Mouse (Mus musculus): Measurements from ENCODE around the gene Cav2. TPM values are rescaled to one million over a fixed set of nuclear protein-coding genes. Genes with fewer than 3 reads are reported as not detected.

Gene Cav2
- polyA plus RNA-seq (2015; fragmentation: Nextera tagmentation; extraction: Ambion mirVana): 70.4 and 71.9 TPM in 2 replicates

DNA sequence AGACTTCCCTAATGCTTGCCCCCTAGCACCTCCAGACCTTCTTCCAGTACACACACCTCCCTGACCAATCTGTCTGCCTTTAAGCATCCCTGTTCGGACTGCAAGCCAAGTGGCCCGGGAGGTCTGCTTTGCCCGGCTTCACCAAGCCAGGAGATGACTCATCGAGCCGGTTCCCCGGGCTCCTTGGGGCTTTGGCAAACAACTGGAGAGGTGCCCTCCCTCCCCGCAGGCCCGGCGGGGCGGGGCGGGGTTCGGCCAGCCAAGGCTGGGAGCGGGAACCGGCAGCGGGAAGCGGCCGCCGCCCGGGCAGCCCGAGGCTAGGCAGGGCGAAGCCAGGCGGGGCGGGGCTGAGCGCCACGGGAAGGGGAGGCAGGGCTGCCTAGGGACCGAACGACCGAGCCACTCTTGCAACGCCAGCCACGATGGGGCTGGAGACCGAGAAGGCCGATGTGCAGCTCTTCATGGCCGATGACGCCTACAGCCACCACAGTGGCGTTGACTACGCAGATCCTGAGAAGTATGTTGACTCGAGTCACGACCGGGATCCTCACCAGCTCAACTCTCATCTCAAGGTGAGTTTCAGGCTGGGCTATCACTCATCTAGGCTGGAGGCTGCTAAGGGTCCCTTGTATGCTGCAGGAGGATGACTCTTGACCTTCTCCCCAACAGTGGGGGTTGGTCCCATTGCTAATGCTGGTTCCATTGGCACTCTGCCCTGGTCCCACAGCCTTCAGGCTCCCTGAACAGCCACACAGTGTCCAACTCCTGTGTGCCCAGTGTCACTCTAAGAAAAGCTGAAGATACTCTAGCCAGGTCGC lies at the start of gene Cav2:
Cav2 (plus strand) TSS at position 247 of the 818 bp plus-strand sequence.
- H3K36me3 ChIP-seq (ENCODE audit: control insufficient read depth, insufficient read depth, low read length): no peaks in the 10 kb centered on the region
- H3K4me1 ChIP-seq (ENCODE audit: control insufficient read depth, insufficient read depth, low read length): 0 out of 2 replicates have a peak, but pooled peaks cover 10% of the 10 kb centered on the region
- H3K27me3 ChIP-seq (ENCODE audit: control insufficient read depth, insufficient read depth, low read length): no peaks in the 10 kb centered on the region
- H3K4me2 ChIP-seq (ENCODE audit: low read depth, low read length): peak within 1 kb of the TSS; percentile 81
- 1% methylated on average over 40 of the region's 40 CpGs for WGBS
- no peaks in the 10 kb centered on the region for H3K9me3 ChIP-seq (replicated peaks; ENCODE audit: control insufficient read depth, low read length)
- H3K4me3 ChIP-seq (replicated peaks; ENCODE audit: low read length): peak within 1 kb of the TSS; percentile 61
- peak within 1 kb of the TSS; percentile 93 for H3K27ac ChIP-seq (ENCODE audit: low read length)
- peak; percentile 95 for ATAC-seq (ENCODE audit: insufficient read depth, low FRiP score)
- H3K9ac ChIP-seq (ENCODE audit: low read length): peak within 1 kb of the TSS; percentile 81

DNA sequence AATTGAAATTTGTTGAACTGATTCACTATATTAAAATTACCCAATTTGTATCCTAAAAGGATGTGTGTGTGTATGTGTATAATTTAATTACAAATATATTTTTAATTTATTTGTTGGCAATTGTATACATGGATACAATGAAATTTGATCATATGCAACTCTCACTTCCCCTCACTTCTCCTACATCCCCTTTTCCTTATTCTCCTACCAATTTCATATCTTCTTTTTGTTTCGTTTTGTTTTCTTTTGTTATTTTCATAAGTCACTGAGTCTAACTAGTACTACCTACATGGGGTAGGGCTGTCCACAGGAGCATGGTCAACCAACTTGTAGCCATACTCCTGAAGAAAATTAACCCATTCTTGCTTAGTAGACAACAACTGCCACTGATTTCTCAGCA lies 41.3 kb upstream of the Cav2 start:
- no peaks in the 10 kb centered on the region for H3K4me1 ChIP-seq (ENCODE audit: control insufficient read depth, insufficient read depth, low read length)
- no peak overlapping the region for H3K27ac ChIP-seq (ENCODE audit: low read length)
- no peak overlapping the region for H3K9ac ChIP-seq (ENCODE audit: low read length)
- WGBS: 97% methylated on average over 1 of the region's 1 CpGs
- no peaks in the 10 kb centered on the region for H3K9me3 ChIP-seq (replicated peaks; ENCODE audit: control insufficient read depth, low read length)
- no peak overlapping the region for H3K4me2 ChIP-seq (ENCODE audit: low read depth, low read length)
- H3K4me3 ChIP-seq (replicated peaks; ENCODE audit: low read length): no peak overlapping the region
- no peaks in the 10 kb centered on the region for H3K36me3 ChIP-seq (ENCODE audit: control insufficient read depth, insufficient read depth, low read length)
- no peaks in the 10 kb centered on the region for H3K27me3 ChIP-seq (ENCODE audit: control insufficient read depth, insufficient read depth, low read length)
- no peak for ATAC-seq (ENCODE audit: insufficient read depth, low FRiP score)

GRCm38 (mm10) chr6:17241013-17241412 lies 40.0 kb upstream of the Cav2 start:
- no peak overlapping the region for H3K27ac ChIP-seq (ENCODE audit: low read length)
- H3K4me3 ChIP-seq (replicated peaks; ENCODE audit: low read length): no peak overlapping the region
- H3K9me3 ChIP-seq (replicated peaks; ENCODE audit: control insufficient read depth, low read length): no peaks in the 10 kb centered on the region
- 85% methylated on average over 1 of the region's 1 CpGs for WGBS
- H3K9ac ChIP-seq (ENCODE audit: low read length): no peak overlapping the region
- no peak overlapping the region for H3K4me2 ChIP-seq (ENCODE audit: low read depth, low read length)
- no peak for ATAC-seq (ENCODE audit: insufficient read depth, low FRiP score)
- H3K36me3 ChIP-seq (ENCODE audit: control insufficient read depth, insufficient read depth, low read length): no peaks in the 10 kb centered on the region
- H3K4me1 ChIP-seq (ENCODE audit: control insufficient read depth, insufficient read depth, low read length): no peaks in the 10 kb centered on the region
- H3K27me3 ChIP-seq (ENCODE audit: control insufficient read depth, insufficient read depth, low read length): no peaks in the 10 kb centered on the region

GRCm38 (mm10) chr6:17246959-17247358 lies 34.0 kb upstream of the Cav2 start:
- no peak overlapping the region for H3K9ac ChIP-seq (ENCODE audit: low read length)
- H3K27me3 ChIP-seq (ENCODE audit: control insufficient read depth, insufficient read depth, low read length): no peaks in the 10 kb centered on the region
- no peaks in the 10 kb centered on the region for H3K36me3 ChIP-seq (ENCODE audit: control insufficient read depth, insufficient read depth, low read length)
- no peak for ATAC-seq (ENCODE audit: insufficient read depth, low FRiP score)
- no peaks in the 10 kb centered on the region for H3K9me3 ChIP-seq (replicated peaks; ENCODE audit: control insufficient read depth, low read length)
- H3K4me1 ChIP-seq (ENCODE audit: control insufficient read depth, insufficient read depth, low read length): no peaks in the 10 kb centered on the region
- no peak overlapping the region for H3K4me3 ChIP-seq (replicated peaks; ENCODE audit: low read length)
- 93% methylated on average over 2 of the region's 2 CpGs for WGBS
- no peak overlapping the region for H3K27ac ChIP-seq (ENCODE audit: low read length)
- H3K4me2 ChIP-seq (ENCODE audit: low read depth, low read length): no peak overlapping the region

DNA sequence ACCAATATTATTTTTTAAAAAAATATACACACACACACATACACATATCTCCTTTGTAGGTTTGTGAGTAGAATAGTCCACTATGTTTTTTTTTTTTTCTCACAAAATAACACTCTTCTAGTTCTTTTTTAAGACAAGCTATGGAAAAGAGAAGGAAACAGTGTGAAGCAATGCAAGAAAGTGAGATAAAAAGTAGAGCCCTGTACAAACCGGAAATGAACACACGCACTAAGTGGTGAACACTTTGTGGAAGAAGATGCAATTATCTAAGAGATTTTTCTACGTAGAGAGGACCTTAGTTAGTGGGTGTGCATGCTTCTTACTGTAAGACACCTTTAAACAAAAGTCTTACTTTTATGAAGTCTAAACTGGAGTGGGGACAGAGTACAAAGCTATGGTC lies 33.3 kb upstream of the Cav2 start:
- 87% methylated on average over 3 of the region's 3 CpGs for WGBS
- H3K27me3 ChIP-seq (ENCODE audit: control insufficient read depth, insufficient read depth, low read length): no peaks in the 10 kb centered on the region

DNA sequence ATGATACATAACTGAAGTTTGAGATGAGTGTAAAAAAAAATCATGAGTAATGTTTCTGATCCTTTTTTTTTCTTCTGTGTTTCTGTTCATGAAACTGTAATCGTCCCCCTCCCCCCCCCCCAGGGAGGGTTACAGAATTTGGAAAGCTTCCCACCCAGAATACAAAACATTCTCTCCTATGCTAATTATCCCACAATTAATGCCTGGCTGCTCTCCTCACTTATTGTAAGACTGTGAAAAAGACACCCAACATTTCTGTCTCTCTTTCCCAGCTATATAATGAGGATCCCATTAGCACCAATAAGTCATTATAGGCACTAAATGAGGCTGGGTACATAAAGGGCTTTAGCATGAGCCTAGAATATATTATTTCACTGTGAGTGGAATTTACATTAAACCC lies 32.7 kb upstream of the Cav2 start:
- Histone ChIP-seq H3K4me3 (replicated peaks; ENCODE audit: low read length) (no peak overlapping the region), H3K27ac (ENCODE audit: low read length) (no peak overlapping the region), H3K4me2 (ENCODE audit: low read depth, low read length) (no peak overlapping the region), H3K4me1 (ENCODE audit: control insufficient read depth, insufficient read depth, low read length) (no peaks in the 10 kb centered on the region), H3K36me3 (ENCODE audit: control insufficient read depth, insufficient read depth, low read length) (no peaks in the 10 kb centered on the region), H3K27me3 (ENCODE audit: control insufficient read depth, insufficient read depth, low read length) (no peaks in the 10 kb centered on the region), H3K9ac (ENCODE audit: low read length) (no peak overlapping the region), H3K9me3 (replicated peaks; ENCODE audit: control insufficient read depth, low read length) (no peaks in the 10 kb centered on the region)
- no peak for ATAC-seq (ENCODE audit: insufficient read depth, low FRiP score)
- WGBS: 25% methylated on average over 1 of the region's 1 CpGs

More for the DNA sequence above, 33.3 kb upstream of the Cav2 start:
- Histone ChIP-seq H3K4me1 (ENCODE audit: control insufficient read depth, insufficient read depth, low read length) (no peaks in the 10 kb centered on the region), H3K36me3 (ENCODE audit: control insufficient read depth, insufficient read depth, low read length) (no peaks in the 10 kb centered on the region), H3K4me2 (ENCODE audit: low read depth, low read length) (no peak overlapping the region), H3K9me3 (replicated peaks; ENCODE audit: control insufficient read depth, low read length) (no peaks in the 10 kb centered on the region), H3K9ac (ENCODE audit: low read length) (no peak overlapping the region), H3K27ac (ENCODE audit: low read length) (no peak overlapping the region), H3K4me3 (replicated peaks; ENCODE audit: low read length) (no peak overlapping the region)
- no peak for ATAC-seq (ENCODE audit: insufficient read depth, low FRiP score)

DNA sequence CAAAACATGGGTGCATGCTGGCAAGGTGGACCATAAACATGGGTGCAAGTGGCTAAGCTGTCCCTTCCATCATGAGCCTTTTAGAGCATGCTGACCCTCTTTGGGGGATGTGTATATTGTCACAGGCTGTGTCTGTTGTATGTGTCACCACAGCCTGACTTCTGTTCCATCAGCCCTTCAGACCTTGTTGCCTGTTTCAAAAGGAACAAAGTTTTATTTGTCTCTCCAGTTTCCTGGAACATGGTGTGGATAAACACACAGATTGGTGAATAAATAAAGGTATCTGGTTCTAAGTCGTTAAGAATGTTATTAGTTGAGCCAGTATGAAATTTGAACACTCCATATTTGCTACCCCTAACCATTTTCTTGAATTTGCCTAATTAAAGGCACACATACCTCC lies 29.0 kb upstream of the Cav2 start:
- Histone ChIP-seq H3K27me3 (ENCODE audit: control insufficient read depth, insufficient read depth, low read length) (no peaks in the 10 kb centered on the region), H3K9ac (ENCODE audit: low read length) (no peak overlapping the region), H3K4me3 (replicated peaks; ENCODE audit: low read length) (no peak overlapping the region), H3K36me3 (ENCODE audit: control insufficient read depth, insufficient read depth, low read length) (no peaks in the 10 kb centered on the region), H3K27ac (ENCODE audit: low read length) (no peak overlapping the region), H3K4me1 (ENCODE audit: control insufficient read depth, insufficient read depth, low read length) (no peaks in the 10 kb centered on the region), H3K4me2 (ENCODE audit: low read depth, low read length) (no peak overlapping the region), H3K9me3 (replicated peaks; ENCODE audit: control insufficient read depth, low read length) (no peaks in the 10 kb centered on the region)
- no peak for ATAC-seq (ENCODE audit: insufficient read depth, low FRiP score)
- WGBS: 24% methylated on average over 1 of the region's 1 CpGs

DNA sequence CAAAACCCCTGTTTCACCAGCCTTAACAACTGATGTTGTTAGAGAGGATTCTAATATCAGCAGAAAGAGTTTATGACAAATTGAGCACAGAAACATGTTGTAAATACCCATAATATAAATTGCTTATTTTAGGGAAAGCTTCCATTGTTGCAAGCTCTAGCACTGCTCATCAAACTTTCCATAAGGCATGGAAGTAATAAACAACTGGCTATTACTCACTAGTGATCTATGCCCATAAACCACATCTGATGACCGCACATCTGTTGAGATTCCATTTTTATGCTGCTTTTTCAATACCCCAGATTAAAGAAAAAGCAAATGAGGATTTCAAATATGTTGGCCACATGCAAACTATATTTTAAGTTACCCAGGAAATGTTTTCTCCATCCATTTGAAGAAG lies 22.8 kb upstream of the Cav2 start:
- H3K27ac ChIP-seq (ENCODE audit: low read length): no peak overlapping the region
- peaks cover 6% of the 10 kb centered on the region; the same call in 1 of the 2 replicates for H3K4me1 ChIP-seq (ENCODE audit: control insufficient read depth, insufficient read depth, low read length)
- H3K9me3 ChIP-seq (replicated peaks; ENCODE audit: control insufficient read depth, low read length): no peaks in the 10 kb centered on the region
- 65% methylated on average over 1 of the region's 1 CpGs for WGBS
- H3K27me3 ChIP-seq (ENCODE audit: control insufficient read depth, insufficient read depth, low read length): no peaks in the 10 kb centered on the region
- no peak overlapping the region for H3K4me2 ChIP-seq (ENCODE audit: low read depth, low read length)
- no peak overlapping the region for H3K4me3 ChIP-seq (replicated peaks; ENCODE audit: low read length)
- ATAC-seq (ENCODE audit: insufficient read depth, low FRiP score): no peak
- H3K36me3 ChIP-seq (ENCODE audit: control insufficient read depth, insufficient read depth, low read length): no peaks in the 10 kb centered on the region
- no peak overlapping the region for H3K9ac ChIP-seq (ENCODE audit: low read length)

DNA sequence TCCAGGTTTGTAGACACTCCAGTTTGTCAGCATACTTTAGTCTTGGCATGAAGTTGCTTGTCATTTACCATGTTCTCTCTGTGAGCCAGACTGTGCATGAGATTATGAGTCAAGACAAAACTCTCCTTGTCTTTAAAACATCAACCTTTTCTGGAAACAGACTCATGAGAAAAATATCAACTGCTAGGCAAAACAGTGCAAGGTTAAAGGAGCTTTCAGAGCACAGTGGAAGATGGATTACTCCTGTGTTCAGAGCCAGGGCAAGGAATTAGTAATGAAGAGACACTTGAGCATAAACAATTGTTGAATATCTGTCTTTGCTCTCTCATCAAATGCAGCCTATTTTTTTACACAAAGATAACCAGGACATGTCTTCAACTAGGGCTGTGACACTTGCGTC lies 22.1 kb upstream of the Cav2 start:
- Histone ChIP-seq H3K36me3 (ENCODE audit: control insufficient read depth, insufficient read depth, low read length) (no peaks in the 10 kb centered on the region), H3K9ac (ENCODE audit: low read length) (no peak overlapping the region), H3K27ac (ENCODE audit: low read length) (peak overlapping the region; percentile 18; the same call in 1 of the 2 replicates), H3K4me1 (ENCODE audit: control insufficient read depth, insufficient read depth, low read length) (peaks cover 9% of the 10 kb centered on the region; the same call in 1 of the 2 replicates), H3K27me3 (ENCODE audit: control insufficient read depth, insufficient read depth, low read length) (no peaks in the 10 kb centered on the region), H3K4me3 (replicated peaks; ENCODE audit: low read length) (no peak overlapping the region), H3K9me3 (replicated peaks; ENCODE audit: control insufficient read depth, low read length) (no peaks in the 10 kb centered on the region), H3K4me2 (ENCODE audit: low read depth, low read length) (no peak overlapping the region)
- WGBS: 79% methylated on average over 1 of the region's 1 CpGs
- no peak for ATAC-seq (ENCODE audit: insufficient read depth, low FRiP score)

All from stomach, embryonic 16.5 days (tissue).